Mouse (Mus musculus): ENCODE results near the gene Swap70.

The Swap70 gene

DNA sequence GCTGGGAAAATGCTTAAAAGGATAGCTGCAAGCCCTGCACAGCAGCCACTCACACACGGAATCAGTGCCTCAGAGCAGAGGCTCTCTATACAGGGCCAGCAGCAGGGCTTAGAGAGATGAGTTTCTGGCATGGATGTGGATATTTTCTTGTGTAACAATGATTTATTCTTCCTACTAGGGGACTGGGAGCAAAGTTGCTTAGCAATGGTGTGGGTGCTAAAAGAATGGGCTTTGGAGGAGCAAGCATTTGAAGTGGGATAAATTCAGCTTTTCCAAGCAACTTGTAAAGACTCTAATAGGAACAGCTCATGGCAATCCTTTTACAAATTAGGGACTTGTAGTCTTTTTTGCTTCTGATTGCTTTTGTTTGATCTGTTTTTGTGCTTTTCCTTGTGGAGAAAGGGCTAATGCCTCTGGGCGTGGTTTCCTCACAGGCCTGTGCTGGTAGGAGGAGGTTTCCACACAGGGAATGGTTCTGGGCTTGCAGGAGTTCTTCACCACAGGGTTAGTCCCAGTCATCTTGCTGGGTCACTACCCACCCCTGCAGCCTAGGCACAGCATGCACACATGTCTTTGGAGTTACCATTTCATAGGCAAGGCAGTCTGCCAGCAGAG, 16.4 kb downstream of the Swap70 start:
- no peak for DNase-seq (ENCODE audit: low spot score)

DNA sequence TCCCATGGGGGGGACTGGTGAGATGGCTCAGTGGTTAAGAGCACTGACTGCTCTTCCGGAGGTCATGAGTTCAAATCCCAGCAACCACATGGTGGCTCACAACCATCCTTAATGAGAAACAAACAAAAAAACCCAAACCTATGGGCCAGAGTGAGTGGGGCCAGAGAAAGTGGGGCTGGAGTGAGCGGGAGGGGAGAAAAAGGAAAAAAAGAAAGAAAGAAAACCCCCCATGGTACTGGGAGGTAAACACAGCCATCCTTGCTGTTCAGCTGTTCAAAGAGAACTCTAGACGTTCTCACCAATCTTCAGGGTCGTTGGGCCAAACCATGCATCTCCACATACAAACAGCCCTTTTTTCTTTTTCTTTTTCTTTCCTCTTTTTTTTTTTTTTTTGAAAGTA, 18.1 kb downstream of the Swap70 start:
- no peak for DNase-seq (ENCODE audit: low spot score)

DNA sequence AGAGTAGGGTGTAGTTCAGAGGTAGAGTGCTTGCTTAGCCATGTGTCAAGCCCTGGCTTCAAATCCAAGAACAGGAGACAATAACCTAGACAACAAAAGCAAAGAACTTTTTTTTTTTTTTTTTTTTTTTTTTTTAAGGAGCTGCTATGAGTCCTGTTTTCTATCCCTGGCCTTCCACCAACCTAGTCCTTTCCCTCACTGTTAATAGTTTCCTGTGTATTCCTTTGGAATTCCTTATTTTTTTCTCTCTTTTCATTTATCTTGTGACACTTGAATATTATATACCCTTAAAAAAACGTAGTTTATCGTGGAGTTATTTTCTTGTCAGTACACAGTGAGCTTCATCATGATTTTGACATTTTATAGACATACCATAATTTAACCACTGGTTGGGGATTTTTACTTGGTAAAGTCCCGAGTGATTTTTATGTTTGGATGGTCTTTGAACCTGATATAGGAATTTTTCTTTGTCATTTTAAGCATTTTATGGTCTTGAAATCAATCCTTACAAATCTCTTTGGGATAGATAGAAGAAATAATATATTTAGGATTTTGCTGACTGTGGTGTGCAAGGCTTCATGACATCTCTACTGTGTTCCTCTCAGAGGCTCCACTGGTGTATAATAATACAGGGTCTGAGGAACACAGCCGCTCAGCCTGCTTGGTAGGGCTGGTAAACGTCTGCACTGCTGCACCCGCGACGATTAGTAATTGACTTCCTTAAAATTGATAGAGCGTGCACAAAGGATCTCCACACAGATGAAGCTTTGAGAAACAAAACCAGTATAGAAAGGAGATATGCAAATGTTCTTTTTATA, 20.2 kb downstream of the Swap70 start:
- DNase-seq (ENCODE audit: low spot score): no peak

DNA sequence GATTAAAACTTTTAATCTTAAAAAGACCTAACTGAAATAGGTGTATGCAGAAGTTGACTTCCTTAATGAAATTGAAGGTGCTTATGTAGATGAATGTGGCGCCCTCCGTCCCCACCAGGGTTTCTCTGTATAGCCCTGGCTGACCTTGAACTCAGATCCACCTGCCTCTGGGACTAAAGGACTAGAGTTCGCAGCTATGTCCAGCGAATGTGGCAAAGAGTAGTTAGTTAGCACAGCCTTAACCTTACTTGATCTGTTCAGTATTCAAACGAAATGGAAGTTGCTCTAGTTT, 20.7 kb downstream of the Swap70 start:
- DNase-seq (ENCODE audit: low spot score): no peak

- no peak for DNase-seq (ENCODE audit: low spot score)
Observed at GRCm38 (mm10) chr7:110245128-110245527, 23.6 kb downstream of the Swap70 start.

DNA sequence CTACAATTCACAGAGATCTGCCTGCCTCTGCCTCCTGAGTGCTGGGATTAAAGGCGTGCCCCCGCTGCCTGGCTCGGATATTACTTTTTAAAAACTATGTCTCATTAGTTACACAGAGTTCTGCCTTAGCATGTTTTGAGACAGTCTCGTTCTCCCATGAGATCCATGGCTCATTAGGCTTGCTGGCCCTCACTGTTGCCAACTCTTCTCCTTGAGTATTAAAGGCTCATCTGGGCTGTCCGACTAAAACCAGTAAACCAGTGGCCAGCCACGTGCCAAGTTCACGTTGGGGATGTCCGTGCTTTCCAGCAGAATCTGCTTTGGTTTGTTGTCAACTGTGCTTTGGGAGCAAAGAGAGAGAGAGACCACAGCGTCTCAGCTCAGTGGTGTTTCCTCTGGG, 25.0 kb downstream of the Swap70 start:
- no peak for DNase-seq (ENCODE audit: low spot score)

- no peak for DNase-seq (ENCODE audit: low spot score)
Observed at GRCm38 (mm10) chr7:110247801-110248200, 26.3 kb downstream of the Swap70 start.

GRCm38 (mm10) chr7:110248677-110249076, 27.2 kb downstream of the Swap70 start:
- DNase-seq (ENCODE audit: low spot score): no peak

DNA sequence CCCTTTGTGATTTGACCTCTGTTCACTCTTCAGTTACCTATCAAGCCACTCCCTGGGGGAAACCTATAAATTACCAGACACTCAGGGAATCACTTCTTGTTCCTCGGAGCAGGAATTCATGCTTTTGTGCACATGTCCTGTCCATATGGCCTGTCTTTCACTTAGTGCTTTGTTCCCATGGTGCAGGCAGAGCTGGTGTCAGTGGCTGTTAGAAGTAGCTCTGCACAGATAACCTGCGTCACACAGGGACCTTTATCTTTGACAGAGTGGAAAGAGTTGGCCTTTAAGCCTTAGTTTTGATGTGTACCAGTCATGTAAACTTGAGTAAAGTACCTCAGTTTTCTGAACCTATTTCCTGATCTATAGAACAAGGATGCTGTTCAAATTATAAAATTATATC, 32.4 kb downstream of the Swap70 start:
- DNase-seq (ENCODE audit: low spot score): no peak

DNA sequence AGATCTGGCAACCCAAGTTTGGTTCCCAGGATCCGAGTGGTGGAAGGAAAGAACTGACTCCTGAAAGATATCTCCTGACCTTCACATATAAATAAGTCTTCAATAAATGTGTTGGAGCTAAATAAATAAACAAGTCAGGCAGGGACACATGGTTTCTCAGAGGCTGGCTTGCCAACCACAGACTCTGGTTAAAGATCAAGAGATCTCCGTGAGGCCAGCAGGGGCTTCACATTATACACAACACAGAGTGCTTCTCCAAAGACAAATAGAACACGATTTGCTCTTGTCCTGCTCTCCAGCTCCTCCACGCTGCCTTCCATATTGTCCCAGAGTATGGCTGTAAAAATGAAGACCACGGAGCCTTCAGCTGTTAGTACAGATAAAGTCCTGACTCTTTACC, 32.9 kb downstream of the Swap70 start:
- no peak for DNase-seq (ENCODE audit: low spot score)

GRCm38 (mm10) chr7:110257059-110257458, 35.5 kb downstream of the Swap70 start:
- no peak for DNase-seq (ENCODE audit: low spot score)

- DNase-seq (ENCODE audit: low spot score): no peak
Observed at GRCm38 (mm10) chr7:110258196-110258950, 36.9 kb downstream of the Swap70 start.

DNA sequence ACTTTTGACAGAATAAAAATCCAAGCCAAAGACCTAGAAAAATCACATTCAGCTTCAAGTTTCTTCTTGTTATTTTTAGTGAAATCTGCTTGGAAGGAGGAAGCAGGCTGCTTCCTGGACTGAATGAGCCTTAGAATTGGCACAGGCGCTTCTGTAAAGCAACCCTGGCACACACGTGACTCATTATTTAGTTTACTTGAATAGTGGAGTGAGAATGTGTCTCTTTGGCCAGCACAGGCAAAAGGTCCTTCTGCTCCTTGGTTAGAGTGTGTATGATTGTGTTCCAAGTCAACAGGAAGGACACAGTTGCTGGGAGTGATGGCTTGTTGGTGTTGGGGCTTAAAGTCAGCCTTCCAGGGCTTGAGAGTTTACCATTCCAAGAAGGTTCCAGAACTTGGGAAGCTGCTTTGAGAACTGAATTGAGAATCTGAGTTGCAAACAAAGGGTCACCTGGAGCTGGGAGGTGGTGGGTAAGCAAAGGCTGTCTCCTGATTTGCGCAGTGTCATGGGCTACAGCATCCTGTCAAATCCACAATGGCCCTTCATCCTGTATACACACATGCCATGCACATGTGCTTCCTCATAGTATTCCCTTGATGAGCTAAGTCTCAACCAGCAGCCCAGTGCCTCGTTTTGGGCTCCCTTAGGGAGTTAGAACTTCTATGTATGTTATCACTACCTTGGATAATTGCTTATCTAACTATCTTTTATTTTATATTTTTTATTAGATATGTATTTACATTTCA, 38.6 kb downstream of the Swap70 start:
- no peak for DNase-seq (ENCODE audit: low spot score)

- no peak for DNase-seq (ENCODE audit: low spot score)
Observed at GRCm38 (mm10) chr7:110261807-110262206, 40.3 kb downstream of the Swap70 start.

- no peak for DNase-seq (ENCODE audit: low spot score)
Observed at GRCm38 (mm10) chr7:110262661-110263060, 41.1 kb downstream of the Swap70 start.

- DNase-seq (ENCODE audit: low spot score): no peak
Observed at GRCm38 (mm10) chr7:110263474-110263873, 42.0 kb downstream of the Swap70 start.

DNA sequence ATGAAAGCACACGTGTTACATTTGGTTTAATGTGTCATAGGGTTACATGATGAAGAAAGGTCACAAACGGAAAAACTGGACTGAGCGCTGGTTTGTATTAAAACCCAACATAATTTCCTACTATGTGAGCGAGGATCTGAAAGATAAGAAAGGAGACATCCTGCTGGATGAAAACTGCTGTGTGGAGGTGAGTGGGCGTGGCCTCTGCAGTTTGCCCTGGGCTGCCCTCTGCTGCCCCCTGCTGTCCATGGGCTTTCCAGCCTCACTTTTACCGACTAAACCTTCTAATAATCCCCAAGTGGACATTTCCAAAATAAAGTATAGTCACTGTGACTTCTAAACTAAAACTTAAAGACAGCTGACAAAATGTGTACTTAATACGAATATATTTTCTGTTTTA, 44.3 kb downstream of the Swap70 start:
- peak; percentile 89 for DNase-seq (ENCODE audit: low spot score)

GRCm38 (mm10) chr7:110267014-110267413, 45.5 kb downstream of the Swap70 start:
- DNase-seq (ENCODE audit: low spot score): no peak

DNA sequence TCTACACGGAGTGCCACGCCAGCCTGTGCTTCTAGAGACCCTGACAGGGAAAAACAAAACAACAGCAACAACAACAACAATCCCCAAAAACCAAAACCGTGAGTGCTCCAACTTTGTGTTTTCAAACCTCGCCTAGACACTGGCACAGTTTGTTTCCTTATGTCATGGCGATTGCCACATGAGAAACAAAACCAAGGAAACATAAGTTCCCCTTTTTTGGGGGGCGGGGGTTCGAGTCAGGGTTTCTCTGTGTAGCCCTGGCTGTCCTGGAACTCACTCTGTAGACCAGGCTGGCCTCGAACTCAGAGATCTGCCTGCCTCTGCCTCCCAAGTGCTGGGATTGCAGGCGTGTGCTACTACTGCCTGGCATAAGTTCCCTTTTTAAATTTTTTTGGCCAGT, 46.5 kb downstream of the Swap70 start:
- no peak for DNase-seq (ENCODE audit: low spot score)

GRCm38 (mm10) chr7:110268511-110268910, 47.0 kb downstream of the Swap70 start:
- DNase-seq (ENCODE audit: low spot score): no peak

DNA sequence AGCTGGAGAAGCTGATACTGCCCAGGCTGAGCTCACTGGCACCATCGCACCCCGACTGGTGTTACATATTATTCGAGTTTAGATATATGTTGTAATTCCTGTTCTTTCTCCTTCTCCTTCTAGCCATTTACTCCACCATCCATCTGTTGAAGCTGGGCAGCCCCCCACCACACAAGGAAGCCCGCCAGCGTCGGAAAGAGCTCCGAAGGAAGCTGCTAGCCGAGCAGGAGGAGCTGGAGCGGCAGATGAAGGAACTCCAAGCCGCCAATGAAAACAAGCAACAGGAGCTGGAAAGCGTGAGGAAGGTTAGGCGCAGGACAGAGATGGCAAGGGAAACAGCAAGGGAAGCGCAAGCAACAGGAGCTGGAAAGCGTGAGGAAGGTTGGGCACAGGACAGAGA, 48.3 kb downstream of the Swap70 start:
- DNase-seq (ENCODE audit: low spot score): no peak

DNA sequence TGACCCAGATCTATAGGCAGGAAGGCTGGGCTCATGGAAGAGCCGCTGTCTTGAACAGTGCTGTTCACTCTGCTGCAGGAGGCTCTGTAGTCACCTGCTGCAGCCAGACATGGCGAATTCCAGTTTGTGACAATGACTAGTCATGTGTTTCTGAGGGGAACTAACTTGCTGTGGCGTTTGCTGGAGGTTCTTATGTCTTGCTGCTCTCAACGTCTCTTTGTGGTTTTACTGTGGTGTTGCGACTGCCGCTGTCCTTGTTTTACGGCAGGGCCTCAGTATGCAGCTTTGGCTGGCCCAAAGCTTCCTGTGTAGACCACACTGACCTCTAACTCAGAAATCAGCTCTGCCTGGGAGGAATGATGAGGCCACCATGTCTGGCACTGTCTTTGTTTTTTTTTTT, 48.9 kb downstream of the Swap70 start:
- no peak for DNase-seq (ENCODE audit: low spot score)

GRCm38 (mm10) chr7:110271814-110272213, 50.3 kb downstream of the Swap70 start:
- no peak for DNase-seq (ENCODE audit: low spot score)

Data from embryo, embryonic 10.5 days (tissue).